Mouse (Mus musculus) small intestine, adult 2 months (tissue): Measurements from ENCODE around the gene Mef2b. TPM values are rescaled to one million over a fixed set of nuclear protein-coding genes. Genes with fewer than 3 reads are reported as not detected.

Experiments
- H3K27ac ChIP-seq: fragments of 200-500 bp; 2 replicates; pipeline ENCODE4 v1.5.1; 2012; ENCODE audit warnings: low read depth, low read length, control low read depth, inconsistent platforms; ENCODE audit not compliant: insufficient read depth
- H3K27me3 ChIP-seq: fragments of 200-500 bp; 2 replicates; pipeline ENCODE4 v1.6.1; 2012; ENCODE audit warnings: mild to moderate bottlenecking, moderate library complexity, low read length, inconsistent platforms; ENCODE audit not compliant: control insufficient read depth, insufficient read depth
- H3K36me3 ChIP-seq: fragments of 200-500 bp; 2 replicates; pipeline ENCODE4 v1.6.1; 2012; ENCODE audit warnings: mild to moderate bottlenecking, low read length, control low read depth, inconsistent platforms; ENCODE audit not compliant: control insufficient read depth, insufficient read depth
- H3K4me1 ChIP-seq: fragments of 200-500 bp; 2 replicates; pipeline ENCODE4 v1.6.1; 2012; ENCODE audit warnings: low read length, inconsistent platforms, mixed read lengths; ENCODE audit not compliant: control insufficient read depth, insufficient read depth, insufficient read length
- H3K4me3 ChIP-seq: fragments of 200-500 bp; 2 replicates; pipeline ENCODE4 v1.5.1; 2012; ENCODE audit warnings: low read depth, mild to moderate bottlenecking, control low read depth, inconsistent platforms, low read length, moderate library complexity
- CTCF ChIP-seq: fragments of 200-500 bp; IDR thresholded peaks from 2 replicates; pipeline ENCODE4 v1.5.1; 2012; ENCODE audit warnings: low read depth, mild to moderate bottlenecking, control low read depth, inconsistent platforms, low read length, moderate library complexity, mixed read lengths; ENCODE audit not compliant: insufficient replicate concordance, insufficient read length; ENCODE audit errors: extremely low read depth
- POLR2A ChIP-seq: fragments of 200-500 bp; IDR thresholded peaks from 2 replicates; pipeline ENCODE4 v1.6.1; 2012; ENCODE audit warnings: low read depth, mild to moderate bottlenecking, control low read depth, inconsistent platforms, low read length, moderate library complexity
- WGBS: fragments of 180-500 bp; shearing (Covaris S2); methylation state at CpG from one replicate; pipeline ENCODE4 v1.1.7; 2018; 5-methylcytosine and 5-hydroxymethylcytosine counted together
- polyA plus RNA-seq: library from polyadenylated mRNA; depleted of rRNA; stranded (reverse); fragments of >200 nt; gene quantifications from 2 replicates; pipeline ENCODE4 v1.2.3, GENCODE M21; 2012

The Mef2b gene
- polyA plus RNA-seq, 1 experiment = 5.3 TPM

DNA sequence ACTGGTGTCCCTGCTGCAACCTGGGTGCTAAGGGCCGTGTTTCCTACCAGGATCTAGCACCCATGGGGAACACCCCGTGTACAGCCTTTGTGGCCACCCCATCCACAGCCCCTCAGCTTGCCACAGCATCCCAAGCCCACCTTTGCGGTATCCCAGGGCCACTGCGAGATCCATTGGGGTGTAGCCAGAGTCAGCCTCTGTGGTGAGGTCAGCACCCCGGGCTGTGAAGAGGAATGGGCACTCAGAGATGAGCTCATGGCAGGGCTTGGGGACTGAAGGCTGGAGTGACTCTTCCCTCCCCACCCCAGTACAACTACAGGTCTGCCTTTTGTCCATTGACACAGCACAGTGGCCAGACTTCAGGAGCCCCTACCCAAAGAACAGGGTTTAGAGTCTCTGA, 5.4 kb upstream of the Mef2b start:
- 91% methylated on average over 5 of the region's 5 CpGs for WGBS
- H3K4me1 ChIP-seq = peaks cover 28% of the 10 kb centered on the region
- TF ChIP-seq POLR2A (no peak), CTCF (no peak)

GRCm38 (mm10) chr8:70134931-70135330, 4.6 kb upstream of the Mef2b start:
- Histone ChIP-seq H3K4me1 (peaks cover 20% of the 10 kb centered on the region), H3K27ac (no peak overlapping the region), H3K36me3 (peaks cover 32% of the 10 kb centered on the region), H3K27me3 (no peaks in the 10 kb centered on the region), H3K4me3 (no peak overlapping the region)
- WGBS = 93% methylated on average over 9 of the region's 9 CpGs
- TF ChIP-seq POLR2A = no peak
- TF ChIP-seq CTCF = no peak

More for the DNA sequence above, 5.4 kb upstream of the Mef2b start:
- Histone ChIP-seq H3K4me3 (no peak overlapping the region), H3K36me3 (peaks cover 32% of the 10 kb centered on the region), H3K27ac (no peak overlapping the region), H3K27me3 (no peaks in the 10 kb centered on the region)

DNA sequence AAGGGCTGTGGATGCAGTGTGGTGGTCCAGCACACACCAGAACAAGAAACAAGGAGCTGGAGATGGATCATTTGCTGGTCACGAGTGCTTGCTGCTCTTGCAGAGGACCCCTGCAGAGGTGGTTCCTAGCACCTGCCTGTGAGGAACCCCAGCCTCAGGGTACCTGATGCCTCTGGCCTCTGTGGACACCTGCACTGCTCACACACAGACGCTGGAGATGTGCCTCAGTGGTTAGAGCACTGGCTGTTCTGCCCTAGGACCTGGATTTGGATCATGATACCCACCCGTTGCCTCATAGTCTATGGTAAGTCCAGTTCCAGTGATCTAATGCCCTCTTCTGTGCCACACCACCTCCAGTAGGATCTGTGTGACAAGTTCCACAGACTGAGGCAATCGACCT, 2.9 kb upstream of the Mef2b start:
- TF ChIP-seq CTCF (no peak), POLR2A (no peak)
- 87% methylated on average over 4 of the region's 4 CpGs for WGBS
- H3K27me3 ChIP-seq = no peaks in the 10 kb centered on the region

GRCm38 (mm10) chr8:70137890-70138289, 1.6 kb upstream of the Mef2b start:
- WGBS = 75% methylated on average over 4 of the region's 4 CpGs
- 0 out of 2 replicates have a peak overlapping the region, but pooled peaks have one; percentile 79 for H3K27ac ChIP-seq
- H3K27me3 ChIP-seq = no peaks in the 10 kb centered on the region
- H3K4me1 ChIP-seq = peaks cover 12% of the 10 kb centered on the region
- TF ChIP-seq POLR2A (no peak), CTCF (no peak)
- peaks cover 36% of the 10 kb centered on the region for H3K36me3 ChIP-seq
- H3K4me3 ChIP-seq = peak overlapping the region; percentile 15; the same call in 1 of the 2 replicates

More for the DNA sequence above, 2.9 kb upstream of the Mef2b start:
- no peak overlapping the region for H3K4me3 ChIP-seq
- H3K4me1 ChIP-seq = peaks cover 16% of the 10 kb centered on the region
- peaks cover 32% of the 10 kb centered on the region for H3K36me3 ChIP-seq
- H3K27ac ChIP-seq = no peak overlapping the region

- 4% methylated on average over 9 of the region's 9 CpGs for WGBS
- TF ChIP-seq CTCF (no peak), POLR2A (no peak)
- H3K27me3 ChIP-seq = no peaks in the 10 kb centered on the region
- H3K27ac ChIP-seq = peak overlapping the region; percentile 80
- H3K4me3 ChIP-seq = peak overlapping the region; percentile 88
- peaks cover 12% of the 10 kb centered on the region for H3K4me1 ChIP-seq
- peaks cover 32% of the 10 kb centered on the region for H3K36me3 ChIP-seq
Observed at GRCm38 (mm10) chr8:70139981-70140380, 470 bp downstream of the Mef2b start.

DNA sequence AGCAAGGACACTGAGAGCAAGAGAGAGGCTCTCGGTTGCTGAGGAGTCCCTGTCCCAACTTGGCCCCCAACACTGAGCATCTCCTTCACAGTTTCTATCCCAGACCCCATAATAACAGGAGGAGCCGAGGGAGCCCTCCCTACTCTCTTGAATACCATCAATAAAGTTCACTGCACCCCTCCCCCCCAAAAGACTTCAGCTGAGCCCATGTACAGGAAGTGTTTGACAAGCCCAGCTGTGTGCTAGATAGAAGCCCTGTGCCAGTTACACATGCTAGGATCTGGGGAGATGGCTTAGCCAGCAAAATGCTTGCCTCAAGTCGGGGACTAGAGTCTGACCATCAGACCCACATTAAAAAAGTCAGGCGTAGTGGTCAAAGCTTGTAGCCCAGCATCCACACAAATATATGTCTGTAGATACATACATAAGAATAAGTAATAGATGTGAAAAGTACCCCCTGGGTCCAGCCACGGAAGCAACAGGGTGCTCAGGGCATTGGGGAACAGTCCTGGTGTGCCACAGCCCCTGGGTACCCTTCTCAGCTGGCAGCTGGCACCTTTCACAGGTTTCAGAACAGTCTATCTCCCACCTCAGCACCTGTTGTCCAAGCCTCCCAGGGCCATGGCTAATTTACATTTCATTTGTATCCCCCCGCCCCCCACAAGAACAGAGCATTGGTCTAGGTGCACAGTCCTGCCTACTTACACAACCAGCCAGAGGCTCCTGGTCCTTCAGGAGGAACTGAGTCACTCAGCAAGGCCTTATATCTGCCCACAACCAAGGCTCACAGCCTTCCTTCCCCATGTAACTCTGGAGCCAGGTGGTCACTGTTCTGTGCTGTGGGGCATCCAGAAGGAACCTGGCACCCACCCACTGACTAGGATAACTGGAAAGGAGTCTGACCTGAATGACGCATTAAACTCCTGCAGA, 8.4 kb downstream of the Mef2b start:
- 85% methylated on average over 7 of the region's 7 CpGs for WGBS
- H3K27me3 ChIP-seq = no peaks in the 10 kb centered on the region
- H3K4me1 ChIP-seq = peaks cover 5% of the 10 kb centered on the region
- H3K27ac ChIP-seq = no peak overlapping the region
- no peak overlapping the region for H3K4me3 ChIP-seq
- TF ChIP-seq POLR2A = no peak
- no peak for TF ChIP-seq CTCF
- H3K36me3 ChIP-seq = peaks cover 31% of the 10 kb centered on the region; the same call in 1 of the 2 replicates

- 18% methylated on average over 13 of the region's 13 CpGs for WGBS
- peaks cover 16% of the 10 kb centered on the region; the same call in 1 of the 2 replicates for H3K36me3 ChIP-seq
- TF ChIP-seq CTCF = no peak
Observed at GRCm38 (mm10) chr8:70150158-70150557, 10.6 kb downstream of the Mef2b start.

More at GRCm38 (mm10) chr8:70150158-70150557, 10.6 kb downstream of the Mef2b start:
- Histone ChIP-seq H3K27ac (no peak overlapping the region), H3K27me3 (no peaks in the 10 kb centered on the region), H3K4me3 (no peak overlapping the region), H3K4me1 (peaks cover 5% of the 10 kb centered on the region)
